Mouse (Mus musculus) forebrain, postnatal 0 days (tissue): ENCODE data around the gene Gm27027. TPM values are rescaled to one million over a fixed set of nuclear protein-coding genes. Genes with fewer than 3 reads are reported as not detected.

Experiments
- ATAC-seq: fragments of 200-750 bp; cut with Nextera tagmentation; 2 replicates; pipeline ENCODE4 v1.8.0; 2017; ENCODE audit warnings: mild to moderate bottlenecking, moderate library complexity
- DNase-seq: peaks from one replicate; pipeline ENCODE4 v3.0.0-alpha.2; 2015
- H3K27ac ChIP-seq: fragments of 300-500 bp; sonication (generic); 2 replicates; pipeline ENCODE4 v1.5.1; 2014; ENCODE audit warnings: low read depth, mild to moderate bottlenecking, antibody characterized with exemption, low read length, moderate library complexity, mixed read lengths
- H3K27me3 ChIP-seq: fragments of 300-500 bp; sonication (generic); 2 replicates; pipeline ENCODE4 v1.6.1; 2014; ENCODE audit warnings: mild to moderate bottlenecking, low read length, mixed read lengths; ENCODE audit not compliant: insufficient read depth
- H3K36me3 ChIP-seq: fragments of 300-500 bp; sonication (generic); 2 replicates; pipeline ENCODE4 v1.6.1; 2014; ENCODE audit warnings: mild to moderate bottlenecking, moderate library complexity; ENCODE audit not compliant: insufficient read depth
- H3K4me1 ChIP-seq: fragments of 300-500 bp; sonication (generic); 2 replicates; pipeline ENCODE4 v1.6.1; 2014; ENCODE audit warnings: antibody characterized with exemption; ENCODE audit not compliant: insufficient read depth
- H3K4me2 ChIP-seq: fragments of 300-500 bp; sonication (generic); 2 replicates; pipeline ENCODE4 v1.6.1; 2014; ENCODE audit warnings: low read depth, mild to moderate bottlenecking, moderate library complexity
- H3K4me3 ChIP-seq: fragments of 300-500 bp; sonication (generic); 2 replicates; pipeline ENCODE4 v1.5.1; 2014; ENCODE audit warnings: low read depth, low read length, mixed read lengths
- H3K9ac ChIP-seq: fragments of 300-500 bp; sonication (generic); 2 replicates; pipeline ENCODE4 v1.6.1; 2014; ENCODE audit warnings: mild to moderate bottlenecking
- H3K9me3 ChIP-seq: fragments of 300-500 bp; sonication (generic); 2 replicates; pipeline ENCODE4 v1.6.1; 2016; ENCODE audit warnings: low read length
- CTCF ChIP-seq: sonication (generic); IDR thresholded peaks from 2 replicates; pipeline ENCODE4 v1.5.1; 2016; ENCODE audit warnings: antibody characterized with exemption, control low read depth, low read depth
- WGBS: fragments of 180-500 bp; shearing (Covaris S2); extraction: QIAGEN DNeasy Blood & Tissue Kit; methylation state at CpG from one replicate; pipeline ENCODE4 v1.1.7; 2014; 5-methylcytosine and 5-hydroxymethylcytosine counted together
- polyA plus RNA-seq: library from polyadenylated mRNA; unstranded; fragments of >200 nt; fragmentation: Nextera tagmentation; extraction: Ambion mirVana; gene quantifications from 2 replicates; pipeline ENCODE4 v1.2.1, GENCODE M21; 2015
- total RNA-seq: library from RNA; depleted of rRNA; stranded (reverse); fragments of >200 nt; gene quantifications from 2 replicates; pipeline ENCODE4 v1.2.3, GENCODE M21; 2014

Gm27027 gene
- total and polyA plus RNA-seq, 2 experiments from 2014 or later: not detected

DNA sequence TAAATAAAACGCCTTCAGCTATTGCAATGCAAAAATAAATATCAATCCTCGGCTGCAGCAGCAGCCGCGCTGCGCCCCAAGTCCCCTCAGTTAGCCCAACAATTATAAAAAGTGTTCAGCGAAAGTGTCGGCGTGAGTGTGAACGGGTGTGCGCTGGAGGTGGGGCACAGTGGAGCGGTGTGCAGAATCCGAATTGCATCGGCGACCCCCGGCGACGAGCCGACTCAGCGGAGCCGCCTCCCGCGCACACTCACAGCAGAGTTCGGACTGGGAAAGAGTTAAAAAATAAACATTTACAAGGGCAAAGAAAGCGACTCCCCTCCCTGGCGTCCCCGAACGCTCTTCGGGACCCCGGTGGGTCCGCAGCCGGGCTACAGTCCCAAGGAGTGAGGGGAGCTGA lies 40.3 kb downstream of the Gm27027 start:
- 0 out of 2 replicates have a peak, but pooled peaks cover 4% of the 10 kb centered on the region for H3K4me1 ChIP-seq
- H3K9ac ChIP-seq: peak overlapping the region; percentile 85
- ATAC-seq (peak; percentile 14; the same call in 1 of the 2 replicates), DNase-seq (peak; percentile 38)
- H3K27ac ChIP-seq: peak overlapping the region; percentile 95
- peak overlapping the region; percentile 88 for H3K4me2 ChIP-seq
- H3K4me3 ChIP-seq: peak overlapping the region; percentile 77
- H3K27me3 ChIP-seq: no peaks in the 10 kb centered on the region
- H3K36me3 ChIP-seq: no peaks in the 10 kb centered on the region
- H3K9me3 ChIP-seq: no peaks in the 10 kb centered on the region
- WGBS: under 1% methylated on average over 31 of the region's 31 CpGs
- TF ChIP-seq CTCF: no peak

DNA sequence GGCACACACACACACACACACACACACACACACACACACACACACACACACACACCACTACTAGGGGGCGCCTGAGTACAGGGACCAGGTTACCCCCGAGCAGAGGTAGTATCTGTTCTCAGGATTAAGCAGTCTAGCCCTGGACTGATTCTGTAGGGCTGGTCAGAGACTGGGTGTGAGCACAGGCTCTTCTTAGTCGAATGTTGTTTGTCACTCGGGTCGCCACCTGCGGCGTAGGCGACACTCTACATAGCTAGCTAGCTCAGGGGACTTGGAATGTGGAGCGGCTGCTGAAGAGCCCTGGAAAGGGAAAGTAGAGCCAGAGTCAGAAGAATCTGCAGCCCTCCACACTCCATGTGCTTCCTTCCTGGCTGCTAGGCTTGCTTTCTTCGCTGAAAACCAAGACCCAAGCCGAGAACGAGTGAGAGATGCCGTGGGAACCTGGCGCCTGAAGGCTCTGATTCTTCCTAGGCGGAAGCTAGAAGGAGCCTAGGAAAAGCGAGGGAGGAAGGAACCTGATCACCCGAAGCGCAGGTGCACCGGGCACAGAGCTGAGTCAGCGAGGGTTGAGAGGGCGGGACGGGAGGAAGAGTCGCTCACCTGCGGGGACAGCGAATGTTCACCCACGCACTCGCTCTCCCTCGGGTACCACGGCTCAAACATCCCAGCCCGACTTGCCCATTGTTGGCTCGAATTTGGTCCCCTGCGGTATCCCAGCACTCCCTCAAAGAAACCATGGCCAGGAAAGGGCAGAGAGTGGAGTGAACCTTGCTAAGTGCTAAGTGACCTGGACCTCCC lies 41.2 kb downstream of the Gm27027 start:
- 0% methylated on average over 32 of the region's 32 CpGs for WGBS

DNA sequence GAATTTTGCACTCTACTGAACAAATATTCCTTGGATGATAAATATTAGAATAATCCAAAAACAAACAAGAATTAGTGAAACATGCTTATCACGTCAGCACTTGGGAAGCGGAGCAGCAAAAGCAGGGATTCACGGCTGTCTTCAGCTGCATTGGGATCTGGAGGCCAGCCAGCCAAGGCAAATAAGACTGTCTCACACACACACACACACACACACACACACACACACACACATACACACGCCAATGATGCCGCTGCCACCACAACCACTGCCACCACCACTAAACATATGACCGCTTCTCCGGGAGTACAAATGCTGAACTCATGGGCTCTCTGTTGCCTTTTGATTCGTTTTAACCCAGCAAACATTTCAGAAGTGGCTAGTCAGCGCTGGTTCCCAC lies 42.4 kb downstream of the Gm27027 start:
- WGBS: 60% methylated on average over 9 of the region's 9 CpGs
- ATAC-seq: no peak
- Histone ChIP-seq H3K9ac (peak overlapping the region; percentile 22; the same call in 1 of the 2 replicates), H3K9me3 (no peaks in the 10 kb centered on the region), H3K4me3 (peak overlapping the region; percentile 77), H3K27me3 (no peaks in the 10 kb centered on the region), H3K36me3 (no peaks in the 10 kb centered on the region), H3K27ac (peak overlapping the region; percentile 95; the same call in 1 of the 2 replicates), H3K4me1 (0 out of 2 replicates have a peak, but pooled peaks cover 4% of the 10 kb centered on the region), H3K4me2 (peak overlapping the region; percentile 88)
- TF ChIP-seq CTCF: no peak
- peak; percentile 25 for DNase-seq

More for the DNA sequence above, 41.2 kb downstream of the Gm27027 start:
- peak overlapping the region; percentile 88 for H3K4me2 ChIP-seq
- peak; percentile 42 for TF ChIP-seq CTCF
- H3K9ac ChIP-seq: peak overlapping the region; percentile 85
- DNase-seq: peak; percentile 59
- peak overlapping the region; percentile 77 for H3K4me3 ChIP-seq
- peak overlapping the region; percentile 95 for H3K27ac ChIP-seq
- ATAC-seq: no peak
- no peaks in the 10 kb centered on the region for H3K36me3 ChIP-seq
- H3K27me3 ChIP-seq: no peaks in the 10 kb centered on the region
- H3K9me3 ChIP-seq: no peaks in the 10 kb centered on the region
- 0 out of 2 replicates have a peak, but pooled peaks cover 4% of the 10 kb centered on the region for H3K4me1 ChIP-seq

DNA sequence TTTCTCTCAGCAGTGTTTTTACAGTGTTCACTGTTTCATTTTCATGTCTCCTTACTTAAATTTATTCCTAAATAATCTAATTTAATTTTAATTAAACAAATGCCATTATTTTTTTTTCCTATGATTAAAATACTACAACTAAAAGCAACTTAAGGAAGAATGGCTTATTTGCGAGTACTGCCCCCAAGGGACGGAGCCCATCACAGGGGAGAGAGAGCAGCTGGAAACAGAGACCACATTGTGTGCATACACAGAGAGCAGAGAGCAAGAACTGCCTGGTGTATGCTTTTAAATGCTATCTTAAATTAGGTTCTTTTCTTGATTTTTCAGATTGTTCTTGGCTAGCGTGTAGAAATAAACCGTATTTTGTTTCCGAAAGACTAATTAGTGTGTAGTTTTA lies 49.2 kb downstream of the Gm27027 start:
- no peaks in the 10 kb centered on the region for H3K27me3 ChIP-seq
- H3K4me2 ChIP-seq: no peak overlapping the region
- ATAC-seq (no peak), DNase-seq (no peak)
- no peak overlapping the region for H3K27ac ChIP-seq
- H3K9ac ChIP-seq: no peak overlapping the region
- no peak overlapping the region for H3K4me3 ChIP-seq
- no peaks in the 10 kb centered on the region for H3K4me1 ChIP-seq
- no peak for TF ChIP-seq CTCF
- no peaks in the 10 kb centered on the region for H3K9me3 ChIP-seq
- no peaks in the 10 kb centered on the region for H3K36me3 ChIP-seq
- 28% methylated on average over 5 of the region's 5 CpGs for WGBS

DNA sequence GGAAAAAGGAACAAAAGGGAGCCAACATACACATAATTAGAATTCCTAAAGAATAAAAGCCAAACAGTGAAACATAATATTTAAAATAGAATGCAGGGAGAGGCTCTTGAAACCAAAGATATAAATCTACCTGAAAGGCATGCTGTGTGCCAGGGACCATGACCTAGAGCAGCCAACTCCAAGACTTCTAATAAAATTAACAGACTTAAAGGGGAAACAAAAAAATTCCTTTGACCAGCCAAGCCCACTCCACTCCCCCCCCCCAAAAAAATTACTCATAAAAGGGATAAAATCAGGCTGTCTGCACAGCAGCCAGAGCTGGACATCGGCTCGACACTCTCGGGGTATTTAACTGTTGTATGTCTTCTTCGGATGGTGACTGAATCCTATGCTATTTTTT lies 51.3 kb downstream of the Gm27027 start:
- H3K27me3 ChIP-seq: no peaks in the 10 kb centered on the region
- H3K9me3 ChIP-seq: no peaks in the 10 kb centered on the region
- no peak overlapping the region for H3K27ac ChIP-seq
- no peaks in the 10 kb centered on the region for H3K4me1 ChIP-seq
- H3K36me3 ChIP-seq: no peaks in the 10 kb centered on the region
- ATAC-seq (no peak), DNase-seq (no peak)
- no peak overlapping the region for H3K4me3 ChIP-seq
- no peak for TF ChIP-seq CTCF
- H3K9ac ChIP-seq: no peak overlapping the region
- H3K4me2 ChIP-seq: no peak overlapping the region
- WGBS: 97% methylated on average over 4 of the region's 4 CpGs

DNA sequence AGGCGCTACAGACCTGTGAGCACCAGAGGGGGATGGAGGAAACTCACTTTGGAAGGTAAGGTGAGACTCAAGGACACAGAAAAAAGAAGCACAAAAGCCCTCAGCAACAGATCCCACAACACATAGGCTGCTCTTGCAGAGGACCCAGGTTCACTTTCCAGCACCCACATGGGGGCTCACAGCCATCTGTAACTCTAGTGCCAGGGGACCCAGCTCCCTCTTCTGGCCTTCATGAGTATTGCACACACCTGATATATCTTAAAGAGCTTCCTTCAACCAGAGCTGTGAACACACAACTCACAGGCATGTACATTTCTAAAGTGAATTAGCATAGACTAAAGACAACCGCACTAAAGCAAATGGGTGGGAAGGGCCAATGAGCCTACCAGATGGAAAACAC lies 52.1 kb downstream of the Gm27027 start:
- Histone ChIP-seq H3K27ac (no peak overlapping the region), H3K4me1 (no peaks in the 10 kb centered on the region), H3K27me3 (no peaks in the 10 kb centered on the region), H3K9me3 (no peaks in the 10 kb centered on the region), H3K4me2 (no peak overlapping the region), H3K36me3 (no peaks in the 10 kb centered on the region), H3K4me3 (no peak overlapping the region), H3K9ac (no peak overlapping the region)
- TF ChIP-seq CTCF: peak; percentile 20
- WGBS: 90% methylated on average over 2 of the region's 2 CpGs
- DNase-seq (no peak), ATAC-seq (no peak)

DNA sequence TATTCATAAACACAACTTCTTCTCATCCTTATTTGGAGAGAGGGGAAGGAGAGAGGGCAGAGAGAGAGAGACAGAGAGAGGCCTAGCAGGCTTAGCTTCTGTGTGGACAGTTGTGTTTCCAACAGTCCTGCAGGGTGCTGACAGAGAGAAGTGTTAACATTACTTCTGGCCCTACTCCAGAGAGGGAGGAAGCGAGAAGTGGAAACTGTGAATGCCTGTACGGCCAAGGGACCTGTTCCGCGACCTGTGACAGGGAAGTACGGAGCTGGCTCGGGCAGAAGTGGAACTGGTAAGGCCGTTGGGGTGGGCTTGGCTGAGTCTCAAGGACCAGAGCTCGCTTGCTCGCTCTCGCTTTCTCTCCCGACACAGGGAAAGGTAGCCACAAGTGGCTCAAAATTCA lies 54.5 kb downstream of the Gm27027 start:
- no peak for TF ChIP-seq CTCF
- no peaks in the 10 kb centered on the region for H3K36me3 ChIP-seq
- no peak overlapping the region for H3K9ac ChIP-seq
- no peak for DNase-seq
- H3K4me3 ChIP-seq: no peak overlapping the region
- no peak overlapping the region for H3K4me2 ChIP-seq
- 64% methylated on average over 11 of the region's 11 CpGs for WGBS
- H3K9me3 ChIP-seq: no peaks in the 10 kb centered on the region
- no peaks in the 10 kb centered on the region for H3K4me1 ChIP-seq
- ATAC-seq: no peak
- no peak overlapping the region for H3K27ac ChIP-seq
- H3K27me3 ChIP-seq: no peaks in the 10 kb centered on the region
